Mouse (Mus musculus): ENCODE data around the gene Arhgap28.

The Arhgap28 gene

DNA sequence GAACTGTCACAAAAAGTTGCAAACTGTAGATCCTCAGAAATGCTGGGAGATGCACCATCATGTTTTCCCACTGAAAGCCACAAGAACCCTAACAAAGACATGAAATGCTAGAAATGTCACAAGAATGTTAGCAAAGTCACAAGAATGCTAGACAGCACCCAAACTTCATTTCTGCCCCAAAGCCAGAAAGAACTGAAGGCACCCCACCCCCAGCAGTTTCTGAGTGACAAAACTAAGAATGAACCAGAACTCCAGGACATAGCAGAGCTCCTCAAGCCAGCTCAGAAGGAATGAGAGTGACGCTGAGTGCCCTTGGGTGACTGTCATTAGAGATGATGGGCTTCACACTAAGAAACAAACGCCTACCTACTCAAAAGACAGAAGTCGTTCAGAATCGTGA is 68.4 kb downstream of the Arhgap28 start:
- DNase-seq (ENCODE audit: low read depth), result no peak

DNA sequence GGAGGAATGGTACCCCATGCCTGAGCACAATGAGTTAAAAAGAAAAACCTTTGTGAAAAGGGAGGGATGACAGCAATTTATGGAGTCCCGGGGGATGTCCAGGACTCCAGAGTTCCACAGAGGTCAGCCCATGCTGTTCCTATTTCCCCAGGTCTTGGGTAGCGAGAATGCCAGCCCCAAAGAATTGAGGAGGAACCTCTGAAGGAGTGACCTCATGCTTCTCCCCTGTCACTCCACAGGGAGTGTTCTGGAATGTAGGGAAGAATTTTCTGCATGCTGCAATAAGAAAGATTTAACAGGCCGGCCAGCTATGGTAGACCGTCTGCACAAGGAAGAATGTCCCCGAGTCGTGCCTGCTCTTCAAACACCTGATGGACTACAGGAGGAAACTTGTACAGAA is 72.5 kb downstream of the Arhgap28 start:
- DNase-seq (ENCODE audit: low read depth), result no peak

DNA sequence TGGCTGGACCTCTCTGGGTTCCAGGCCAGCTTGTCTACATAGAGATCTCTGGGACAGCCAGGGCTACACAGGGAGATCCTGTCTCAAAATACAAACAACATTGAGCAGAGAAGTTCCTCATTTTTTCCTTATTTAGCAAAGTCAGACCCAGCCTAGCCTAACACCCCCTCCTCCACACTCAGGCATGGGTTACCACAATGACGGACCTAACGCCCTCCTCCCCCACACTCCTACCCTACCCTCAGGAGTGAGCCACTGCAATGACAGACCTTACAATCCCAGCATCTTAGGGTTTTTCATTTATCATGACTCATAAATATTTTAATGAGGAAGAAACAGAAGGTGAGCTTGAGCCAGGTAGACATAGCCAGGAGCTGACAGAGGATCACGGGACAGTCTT is 73.0 kb downstream of the Arhgap28 start:
- DNase-seq (ENCODE audit: low read depth), result no peak

DNA sequence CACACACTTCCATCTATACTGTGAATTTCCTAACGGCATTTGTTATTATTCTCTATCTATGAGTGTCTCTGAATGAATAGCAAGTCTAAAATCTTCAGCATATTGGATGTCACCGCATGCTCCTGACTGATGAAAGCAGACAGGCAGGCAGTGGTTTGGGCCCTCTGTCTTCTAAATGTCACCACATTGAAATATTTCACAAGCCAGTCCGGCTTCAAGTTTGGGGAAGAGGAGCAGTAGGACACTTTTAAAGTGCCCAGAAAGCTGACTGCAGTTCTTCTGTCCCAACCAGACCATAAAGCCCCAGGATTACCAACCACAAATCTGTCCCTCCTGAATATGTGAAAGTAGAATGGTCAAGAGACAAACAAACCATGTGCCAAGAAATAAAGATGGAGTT is 73.5 kb downstream of the Arhgap28 start:
- no peak for DNase-seq (ENCODE audit: low read depth)

DNA sequence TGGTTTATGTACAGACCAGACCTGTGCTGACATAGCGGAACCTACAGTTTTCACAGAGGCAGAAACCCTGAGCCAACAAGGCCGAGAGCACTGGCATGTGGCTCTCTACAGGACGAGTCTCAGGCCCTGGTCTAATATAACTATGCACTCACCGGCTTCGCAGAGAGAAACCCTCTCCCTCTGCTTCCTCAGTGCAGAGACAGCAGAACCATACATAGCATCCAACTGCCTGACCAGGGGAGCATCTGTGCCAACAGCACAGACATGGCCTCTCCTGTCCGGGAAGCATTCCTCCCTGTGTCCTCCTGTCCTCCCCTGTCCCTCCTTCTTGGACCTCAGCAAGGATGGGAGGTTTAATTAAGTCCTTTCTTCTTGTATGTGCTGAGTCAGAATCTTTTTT is 75.6 kb downstream of the Arhgap28 start:
- DNase-seq (ENCODE audit: low read depth), result no peak

DNA sequence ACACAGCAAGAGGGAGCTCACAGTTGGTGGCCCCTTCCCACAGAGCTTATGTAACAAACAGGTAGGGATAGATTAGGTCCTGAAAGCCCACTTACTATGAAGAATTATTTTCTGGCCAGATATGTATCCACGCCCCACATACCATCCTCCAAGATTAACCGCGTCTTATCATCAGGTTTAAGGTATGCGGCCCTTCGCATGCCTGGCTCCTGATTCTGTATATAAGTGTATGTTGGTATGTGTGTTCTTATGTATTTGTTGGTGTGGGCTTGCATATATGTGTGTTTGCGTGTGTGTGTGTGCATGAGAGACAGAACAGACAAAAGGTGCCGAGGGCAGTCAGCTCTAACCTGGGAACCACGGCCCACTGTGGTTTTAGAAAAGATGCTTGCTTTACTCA is 76.1 kb downstream of the Arhgap28 start:
- no peak for DNase-seq (ENCODE audit: low read depth)

DNA sequence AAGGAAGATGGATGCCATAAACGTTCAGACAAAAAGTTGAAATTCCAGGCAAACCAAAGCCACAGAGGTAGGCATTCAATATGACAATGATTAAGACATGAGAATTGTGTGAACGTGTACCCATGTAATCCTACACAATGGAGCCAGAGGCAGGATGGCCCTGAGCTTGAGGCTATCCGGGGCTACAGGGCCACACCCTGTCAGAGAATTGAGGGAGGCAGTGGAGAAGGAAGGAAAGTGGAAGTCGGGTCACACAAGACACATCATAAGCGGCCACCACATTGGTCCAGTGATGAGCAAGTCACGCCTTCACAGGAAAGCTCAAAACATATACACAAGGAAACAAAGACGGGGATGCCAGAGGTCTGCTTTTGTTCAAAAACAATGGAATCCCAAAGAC is 84.0 kb downstream of the Arhgap28 start:
- DNase-seq (ENCODE audit: low read depth), result no peak

DNA sequence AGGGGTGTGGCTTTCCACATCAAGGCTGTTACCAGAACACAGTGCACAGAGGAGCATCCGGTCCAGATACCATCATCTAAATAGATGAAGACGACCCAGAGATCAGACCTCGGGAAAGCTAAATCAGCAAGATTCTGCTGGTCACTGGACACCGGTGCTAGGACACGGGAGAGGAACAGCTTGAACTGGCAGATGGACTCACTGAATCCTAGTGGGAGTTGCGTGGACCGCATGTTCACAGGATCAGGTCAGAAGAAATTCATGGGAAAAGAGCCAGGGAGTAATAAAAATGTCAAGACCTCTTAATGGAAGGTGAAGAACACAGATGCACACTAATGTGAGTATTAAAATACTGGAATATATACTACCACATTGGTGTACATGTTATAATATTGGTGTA is 85.7 kb downstream of the Arhgap28 start:
- DNase-seq (ENCODE audit: low read depth), result no peak

DNA sequence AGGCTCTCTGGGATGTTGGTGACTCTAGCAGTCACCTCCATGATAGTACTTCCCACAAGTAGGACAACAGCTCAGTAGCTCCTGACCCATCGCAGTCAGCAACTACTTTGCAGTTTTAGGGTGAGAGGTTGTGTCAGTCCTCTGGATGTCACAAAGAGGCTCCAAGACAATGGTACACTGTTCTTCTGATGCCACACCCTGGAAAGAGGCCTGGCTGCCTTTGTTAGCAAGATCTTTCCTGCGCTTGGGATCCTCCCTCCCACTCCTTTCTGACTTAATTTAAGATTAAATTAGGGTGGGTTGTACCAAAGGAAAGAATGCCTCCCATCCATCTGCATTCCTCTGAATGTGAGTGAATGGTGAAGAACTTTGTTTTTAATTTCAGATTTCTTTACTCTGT is 87.0 kb downstream of the Arhgap28 start:
- no peak for DNase-seq (ENCODE audit: low read depth)

DNA sequence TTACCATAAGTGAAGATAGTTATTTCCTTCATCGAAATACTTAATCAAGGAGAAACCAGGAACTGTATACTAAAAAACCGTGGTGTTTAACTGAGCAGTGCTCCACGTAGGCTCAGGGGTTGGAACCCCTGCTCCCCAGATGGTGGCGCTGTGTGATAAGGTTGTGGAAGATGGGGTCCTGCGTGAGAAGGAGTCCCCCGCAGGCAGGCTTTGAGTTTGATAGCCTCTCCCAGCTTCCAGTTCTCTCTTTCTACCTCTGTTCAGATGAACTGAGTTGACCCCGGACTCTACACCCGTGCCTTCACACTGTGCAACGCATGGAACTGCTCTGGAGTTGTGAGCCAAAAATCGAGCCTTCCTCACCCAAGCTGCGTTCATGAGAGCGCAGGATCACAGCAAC is 91.3 kb downstream of the Arhgap28 start:
- no peak for DNase-seq (ENCODE audit: low read depth)

DNA sequence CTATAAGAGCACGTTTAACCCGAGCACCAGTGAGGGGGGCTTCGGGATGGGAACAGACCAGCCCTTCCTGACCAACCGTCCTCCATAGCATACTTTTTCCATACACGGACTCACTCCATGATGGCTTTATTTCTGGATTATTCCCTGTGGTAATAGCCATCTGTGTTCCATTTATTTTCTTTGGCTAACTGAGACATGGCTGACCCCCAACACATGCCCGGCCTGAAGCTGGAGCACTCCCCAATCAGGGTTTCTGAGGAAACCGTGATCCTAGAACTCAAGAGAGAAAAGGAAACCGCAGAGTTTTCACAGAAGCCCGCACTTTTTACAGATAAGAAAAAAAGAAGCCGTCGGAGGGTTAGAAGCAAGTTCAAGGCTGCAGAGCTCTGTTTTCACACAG is 91.9 kb downstream of the Arhgap28 start:
- DNase-seq (ENCODE audit: low read depth), result no peak

DNA sequence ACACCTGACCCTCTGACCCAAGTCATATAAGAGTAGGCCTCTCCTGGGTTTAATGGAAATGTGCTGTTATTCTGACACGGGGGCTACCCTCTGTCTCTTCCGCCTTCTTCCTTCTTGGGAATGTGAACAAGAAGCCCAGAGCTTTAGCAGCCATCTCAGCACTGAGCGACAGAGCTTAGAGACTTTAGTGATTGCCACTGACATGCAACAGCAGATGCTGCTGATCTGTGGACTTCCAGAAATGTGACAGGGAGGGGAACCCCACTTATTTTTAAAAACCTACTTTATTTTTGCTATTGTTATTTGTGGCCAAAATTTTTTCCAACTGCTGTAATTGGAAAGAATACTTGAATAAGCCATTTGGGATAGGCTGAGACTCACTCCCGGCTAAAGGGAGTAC is 95.4 kb downstream of the Arhgap28 start:
- DNase-seq (ENCODE audit: low read depth), result no peak

DNA sequence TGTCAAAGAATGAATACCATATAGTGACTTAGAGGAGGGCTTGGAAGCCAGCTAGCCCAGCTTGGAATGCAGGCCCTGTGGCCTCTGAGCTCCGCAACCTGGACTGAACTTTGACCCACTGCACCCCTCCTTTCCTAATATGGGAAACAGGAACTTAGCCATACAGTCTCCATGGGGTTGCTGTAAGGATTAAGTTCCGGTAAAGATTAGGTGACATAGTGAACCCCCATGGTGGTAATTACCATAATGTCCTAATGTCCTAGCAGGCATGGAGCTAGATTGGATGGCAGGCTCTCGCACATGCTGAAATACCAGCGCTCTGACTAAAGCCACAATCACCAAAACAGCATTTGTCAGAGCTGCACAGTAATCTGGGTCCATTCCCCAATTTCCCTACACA is 95.8 kb downstream of the Arhgap28 start:
- DNase-seq (ENCODE audit: low read depth), result no peak

DNA sequence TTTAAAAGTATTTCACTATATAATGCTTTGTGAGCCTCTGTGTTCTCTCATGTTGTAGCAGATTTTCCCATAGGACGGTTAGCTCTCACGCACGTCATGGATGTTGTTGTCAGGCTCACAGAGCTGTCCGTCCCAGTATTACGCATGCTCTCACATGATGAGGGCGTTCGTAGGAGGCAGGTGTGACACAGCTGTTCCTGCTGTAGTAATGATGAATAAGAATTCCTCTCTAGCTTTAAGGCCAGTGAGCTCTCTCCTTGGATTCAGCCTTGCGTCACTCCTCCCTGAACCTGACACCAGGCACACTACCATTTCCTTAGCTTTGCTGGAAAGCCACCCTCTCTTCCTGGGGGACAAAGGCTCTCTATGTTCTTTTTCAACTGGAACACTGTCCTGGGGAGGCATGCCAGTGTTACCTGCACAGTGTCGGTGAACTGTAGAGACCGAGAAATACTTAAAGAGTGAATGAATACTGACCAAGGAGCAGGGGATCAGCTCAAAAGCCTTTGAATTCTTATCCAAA is 96.3 kb downstream of the Arhgap28 start:
- no peak for DNase-seq (ENCODE audit: low read depth)

DNA sequence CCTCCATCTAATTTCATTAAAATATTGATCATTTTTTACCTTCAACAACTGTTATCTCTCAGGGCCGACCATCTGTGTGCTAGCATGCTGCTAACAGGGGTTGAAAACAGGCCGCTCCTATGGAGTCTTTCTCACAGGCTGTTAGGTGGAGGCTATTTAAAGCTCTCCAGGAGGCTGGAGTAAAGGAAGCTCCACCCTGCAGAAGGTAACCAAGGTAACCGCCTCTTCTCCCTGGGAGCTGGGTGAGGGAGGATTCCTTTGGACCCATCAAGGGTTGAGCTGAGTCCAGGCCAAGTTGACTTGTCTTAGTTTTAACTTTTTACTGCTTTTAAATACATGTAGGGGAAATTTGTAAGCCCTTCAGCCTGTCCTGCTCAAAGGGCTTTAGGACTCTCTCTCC is 97.7 kb downstream of the Arhgap28 start:
- DNase-seq (ENCODE audit: low read depth), result no peak

DNA sequence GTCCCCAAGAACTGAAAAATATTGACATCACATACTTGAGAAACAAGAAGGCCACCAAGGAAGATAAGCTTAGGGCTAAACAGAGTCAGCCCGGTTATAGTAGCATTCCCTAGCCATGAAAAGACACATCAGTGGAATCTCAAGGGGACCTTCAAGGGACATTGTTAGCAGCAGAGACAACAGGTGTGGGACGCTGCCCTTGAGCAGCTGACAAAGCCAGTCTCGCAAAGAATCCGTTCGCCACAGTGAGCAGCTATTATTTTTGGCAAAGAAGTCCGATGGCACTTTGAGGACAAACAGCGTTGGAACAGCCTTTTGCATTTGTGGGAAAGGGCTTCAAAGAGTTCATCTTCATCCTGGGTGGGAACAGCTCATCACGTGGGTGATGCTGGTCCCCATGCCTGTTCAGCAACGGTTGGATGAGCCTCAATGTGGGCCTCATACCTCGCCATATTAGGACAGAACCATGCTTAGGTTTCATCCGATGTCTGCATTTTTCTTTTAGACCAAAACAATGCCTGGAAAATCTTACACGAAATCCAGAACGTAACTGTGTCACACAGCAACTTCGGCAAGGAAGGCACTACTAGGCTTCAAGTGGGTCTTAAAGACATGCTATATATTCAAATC is 99.5 kb downstream of the Arhgap28 start:
- no peak for DNase-seq (ENCODE audit: low read depth)

DNA sequence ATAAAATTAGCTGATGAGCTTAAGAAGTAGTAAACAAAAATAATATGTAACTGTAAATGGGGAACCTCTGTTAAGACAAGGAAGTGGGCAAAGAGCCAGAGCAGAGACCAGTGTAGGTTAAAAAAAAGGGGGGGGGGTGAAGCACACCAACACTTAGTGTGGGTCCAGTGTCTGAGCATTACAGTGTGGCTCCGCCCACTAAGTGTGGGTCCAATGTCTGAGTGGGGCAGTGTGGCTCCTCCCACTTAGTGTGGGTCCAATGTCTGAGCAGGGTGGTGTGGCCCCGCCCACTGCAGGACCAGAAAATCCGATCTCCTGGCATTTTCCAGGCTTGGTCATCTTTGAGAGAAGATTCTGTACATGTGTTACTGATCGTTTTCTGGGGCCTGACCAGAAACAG is 101.1 kb downstream of the Arhgap28 start:
- no peak for DNase-seq (ENCODE audit: low read depth)

DNA sequence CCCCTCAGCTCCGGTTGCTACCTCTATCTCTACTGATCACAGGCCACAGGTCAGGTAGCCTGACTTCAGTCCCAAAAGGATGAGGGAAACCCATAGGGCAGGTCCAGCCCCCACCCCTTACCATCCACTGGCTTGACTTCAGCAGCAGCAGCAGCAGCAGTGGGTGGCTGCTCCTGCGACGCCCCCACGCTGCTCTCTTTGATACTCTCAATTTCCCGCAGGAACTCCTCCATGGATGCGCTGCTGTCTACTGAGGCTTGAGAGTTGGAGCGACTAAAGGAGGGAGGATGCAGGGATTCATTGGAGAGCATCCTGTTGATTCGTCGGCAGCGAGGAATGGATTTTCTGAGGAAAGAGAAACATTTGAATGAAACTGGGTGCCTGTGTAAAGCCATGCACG is 102.8 kb downstream of the Arhgap28 start:
- no peak for DNase-seq (ENCODE audit: low read depth)

DNA sequence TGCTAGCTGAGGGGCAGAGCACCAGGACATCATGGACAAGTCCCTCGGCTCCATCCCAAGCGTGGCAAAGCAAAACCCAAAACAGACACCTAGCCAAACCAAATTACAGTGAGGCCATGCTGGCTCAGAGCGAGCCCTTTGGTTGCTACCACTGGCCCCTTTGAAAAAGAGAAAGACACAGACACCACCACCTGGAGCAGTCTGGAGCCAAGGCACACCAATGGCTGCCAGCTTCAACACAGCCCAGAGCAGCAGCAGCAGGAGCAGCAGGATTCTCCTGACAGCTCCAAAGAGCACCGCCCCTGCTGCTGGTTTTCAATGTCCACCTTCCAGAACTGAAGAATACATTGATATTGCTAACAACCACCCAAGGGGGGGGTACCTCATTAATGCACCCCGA is 104.5 kb downstream of the Arhgap28 start:
- DNase-seq (ENCODE audit: low read depth), result no peak

DNA sequence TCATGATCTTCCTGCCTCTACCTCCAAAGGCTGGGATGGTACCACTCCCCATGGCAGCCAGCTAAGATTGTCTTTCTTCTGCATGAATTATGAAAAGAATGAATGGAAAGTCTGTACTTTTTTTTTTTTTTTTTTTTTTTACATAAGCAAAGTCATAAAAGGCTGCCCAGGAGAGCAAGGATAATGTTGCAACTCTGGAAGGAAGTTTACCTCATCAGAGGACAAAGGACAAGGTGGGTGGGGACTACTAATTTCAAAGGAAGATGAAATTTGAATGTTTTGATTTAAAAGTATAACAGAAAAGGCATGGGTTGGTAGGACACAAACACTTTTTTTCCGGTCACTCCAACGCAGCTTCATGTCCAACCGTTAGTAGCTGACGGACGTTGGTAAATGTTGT is 107.5 kb downstream of the Arhgap28 start:
- no peak for DNase-seq (ENCODE audit: low read depth)

DNA sequence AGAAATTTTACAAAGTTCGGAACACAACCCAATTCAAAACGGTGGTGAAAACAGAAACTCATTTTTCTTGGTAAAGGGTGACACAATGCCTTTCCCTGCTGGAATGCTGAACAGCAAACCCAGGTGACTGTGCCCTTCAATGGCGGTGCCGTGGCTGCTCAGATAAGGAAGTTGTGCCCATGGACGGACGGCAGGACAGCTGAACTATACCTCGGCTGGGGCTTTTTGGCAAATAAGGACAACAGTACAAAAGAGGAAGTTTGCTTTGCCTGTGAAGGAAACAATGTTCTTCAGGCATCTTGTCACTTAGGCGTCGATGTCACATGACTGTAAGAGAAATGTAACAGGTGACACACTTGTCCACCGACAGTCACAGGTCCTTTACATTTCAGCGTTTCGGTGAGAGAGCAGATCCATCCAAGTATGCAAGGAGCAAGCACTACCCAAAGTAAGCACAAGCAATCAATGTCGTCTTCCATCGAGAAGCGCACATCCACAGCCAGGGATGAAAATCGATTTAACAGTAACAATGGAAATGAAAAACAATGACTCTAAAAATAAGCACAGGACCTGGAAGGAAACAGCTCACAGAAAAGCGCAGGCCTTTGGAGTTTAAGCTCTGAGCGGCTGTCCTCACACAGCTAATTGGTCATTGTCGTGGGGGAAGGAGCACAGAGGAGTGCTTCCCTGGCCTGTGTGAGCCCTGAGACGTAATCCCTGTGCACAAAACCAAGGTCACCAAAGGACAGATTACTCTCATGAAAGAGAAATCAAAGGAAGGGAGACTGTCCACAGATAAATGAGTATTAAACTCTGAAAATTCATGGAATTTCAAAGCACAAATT is 114.2 kb downstream of the Arhgap28 start:
- no peak for DNase-seq (ENCODE audit: low read depth)

DNA sequence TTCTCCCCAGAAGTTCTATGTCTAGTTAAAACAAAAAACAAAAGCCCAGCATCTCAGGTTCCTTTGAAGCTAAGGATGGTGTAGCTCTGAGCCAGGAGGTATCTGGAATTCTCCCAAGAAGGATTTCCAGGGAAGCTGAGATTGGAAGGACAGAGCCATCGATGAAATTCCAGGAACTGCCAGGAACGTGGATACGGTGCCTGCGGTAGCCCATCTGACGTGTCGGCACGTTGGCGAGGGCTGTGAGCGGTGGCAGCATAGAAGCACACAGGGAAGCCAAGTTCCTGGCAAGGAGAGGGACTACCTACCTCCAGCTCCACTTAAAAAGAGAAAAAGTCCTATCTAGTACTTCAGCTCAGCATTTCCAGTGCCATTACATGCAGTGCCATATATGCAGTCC is 115.8 kb downstream of the Arhgap28 start:
- DNase-seq (ENCODE audit: low read depth), result no peak

DNA sequence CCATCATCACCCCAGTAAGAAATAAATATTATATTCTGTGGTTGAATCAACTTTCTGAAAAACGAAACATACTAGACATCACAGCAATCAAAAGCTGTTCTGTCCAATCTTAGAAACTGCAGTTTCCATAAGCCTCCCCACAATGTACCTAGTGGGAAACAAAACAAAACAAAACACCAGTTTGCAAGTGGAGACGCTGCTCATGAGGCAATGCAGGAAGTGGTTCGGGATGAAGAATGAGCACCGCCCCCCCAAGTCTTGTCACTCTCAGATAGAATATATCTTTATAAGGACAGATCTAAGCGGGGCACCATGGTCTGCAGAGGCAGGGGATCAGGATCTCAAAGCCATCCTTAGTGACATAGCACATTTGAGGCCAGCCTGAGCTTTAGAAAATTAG is 117.6 kb downstream of the Arhgap28 start:
- no peak for DNase-seq (ENCODE audit: low read depth)

DNA sequence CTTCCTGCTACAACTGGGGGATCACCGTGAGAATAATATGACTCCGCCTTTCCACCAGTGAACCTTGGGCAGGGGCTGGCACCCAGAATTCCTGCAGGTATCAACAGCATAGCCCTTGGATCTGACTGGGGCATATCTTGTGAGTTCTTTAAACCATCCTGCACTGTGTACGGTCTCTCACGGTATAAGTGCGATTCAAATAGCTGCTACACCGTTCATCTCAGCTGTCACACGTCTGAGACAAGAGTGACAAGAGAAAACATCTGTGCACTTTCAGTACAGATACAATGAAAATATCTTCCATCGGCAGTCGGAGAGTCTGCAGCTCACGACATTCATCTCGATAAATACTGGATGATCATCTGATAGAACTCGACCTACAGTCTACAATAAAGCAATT is 126.3 kb downstream of the Arhgap28 start:
- DNase-seq (ENCODE audit: low read depth), result no peak

Measured in c-Kit-positive CD71-positive TER-119-negative erythroid progenitor cells, embryonic 14.5 days (primary cell).